Mouse (Mus musculus) E14TG2a.4 (cell line): ENCODE measurements around the gene Add1.

Experiments used
- CTCF ChIP-seq: conservative IDR thresholded peaks from 2 replicates; pipeline ENCODE4 v1.5.1; 2014; ENCODE audit warnings: low read length
- NANOG ChIP-seq: IDR thresholded peaks from 2 replicates; pipeline ENCODE4 v1.6.1; 2014; ENCODE audit warnings: borderline replicate concordance, low read length, mixed read lengths

DNA sequence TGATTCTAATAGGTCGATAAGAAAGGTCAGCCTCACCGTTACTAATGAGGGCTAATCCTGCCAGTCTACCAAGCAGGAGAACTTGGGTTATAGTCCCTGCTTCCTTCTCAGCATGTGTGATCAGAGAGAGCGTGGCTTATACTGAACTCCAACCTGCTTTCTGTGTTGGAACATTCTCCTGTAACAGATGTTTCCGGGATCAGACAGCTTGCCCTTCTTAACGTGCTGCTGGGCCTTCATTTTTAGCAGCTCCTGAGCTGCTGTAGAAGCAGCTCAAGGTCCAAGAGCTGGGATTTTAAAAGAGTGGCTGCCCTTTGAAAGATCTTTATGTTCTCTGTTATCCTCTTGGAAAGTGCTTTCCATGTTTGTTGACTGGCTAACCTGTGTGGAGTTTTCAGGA lies 11.8 kb downstream of the Add1 start:
- TF ChIP-seq CTCF (no peak), NANOG (no peak)
